Mouse (Mus musculus) MEL (cell line): ENCODE data around the gene Slc13a3.

Source experiments
- CHD1 ChIP-seq: IDR thresholded peaks from 2 replicates; pipeline ENCODE4 v1.6.1; 2012; ENCODE audit warnings: low read depth, mild to moderate bottlenecking, inconsistent platforms, low read length, improper control_type of control experiment
- CTCF ChIP-seq, 3 experiments: IDR thresholded peaks in 2 of 3; conservative IDR thresholded peaks in 1 of 3; 2 replicates each; pipeline ENCODE4 v1.5.1; 2011 to 2012; ENCODE audit warnings: low read length in 3 of 3, low read depth in 2 of 3, mild to moderate bottlenecking in 2 of 3, improper control_type of control experiment in 1 of 3, inconsistent platforms in 1 of 3, mixed read lengths in 1 of 3, moderate library complexity in 1 of 3; ENCODE audit not compliant: control insufficient read depth in 1 of 3, insufficient read depth in 1 of 3, poor library complexity in 1 of 3, severe bottlenecking in 1 of 3
- EP300 ChIP-seq, 2 experiments: IDR thresholded peaks; 2 replicates each; pipeline ENCODE4 v1.6.1; 2011; ENCODE audit warnings: improper control_type of control experiment in 2 of 2, low read length in 2 of 2, low read depth in 1 of 2, mild to moderate bottlenecking in 1 of 2
- ETS1 ChIP-seq: IDR thresholded peaks from 2 replicates; pipeline ENCODE4 v1.6.1; 2012; ENCODE audit warnings: low read depth, mild to moderate bottlenecking, inconsistent platforms, low read length, improper control_type of control experiment, moderate library complexity
- GATA1 ChIP-seq: IDR thresholded peaks from 2 replicates; pipeline ENCODE4 v1.6.1; 2011; ENCODE audit warnings: low read depth, low read length, improper control_type of control experiment
- HCFC1 ChIP-seq: IDR thresholded peaks from 2 replicates; pipeline ENCODE4 v1.6.1; 2012; ENCODE audit warnings: low read depth, mild to moderate bottlenecking, inconsistent platforms, low read length, improper control_type of control experiment, moderate library complexity
- NELFE ChIP-seq: IDR thresholded peaks from 2 replicates; pipeline ENCODE4 v1.6.1; 2011; ENCODE audit warnings: low read depth, low read length, improper control_type of control experiment
- POLR2A ChIP-seq, 2 experiments: IDR thresholded peaks; 2 replicates each; pipeline ENCODE4 v1.6.1; 2011 to 2012; ENCODE audit warnings: low read length in 2 of 2, mild to moderate bottlenecking in 2 of 2, control low read depth in 1 of 2, improper control_type of control experiment in 1 of 2, low read depth in 1 of 2, moderate library complexity in 1 of 2; ENCODE audit not compliant: control insufficient read depth in 1 of 2, insufficient read depth in 1 of 2, poor library complexity in 1 of 2
- SMC3 ChIP-seq: IDR thresholded peaks from 2 replicates; pipeline ENCODE4 v1.6.1; 2011; ENCODE audit warnings: low read depth, low read length, improper control_type of control experiment
- TAL1 ChIP-seq: IDR thresholded peaks from 2 replicates; pipeline ENCODE4 v1.6.1; 2012; ENCODE audit warnings: mild to moderate bottlenecking, inconsistent platforms, low read length, moderate library complexity, mixed read lengths

- TF ChIP-seq GATA1 (no peak), POLR2A (IDR thresholded peaks at IDR 0.05; ENCODE audit: control insufficient read depth in 1 of 2, insufficient read depth in 1 of 2, low read depth in 1 of 2, low read length in 2 of 2, poor library complexity in 1 of 2) (no peak), ETS1 (no peak), CTCF (IDR thresholded peaks at IDR 0.05 in 2 of 3, conservative IDR thresholded peaks at IDR 0.05 in 1 of 3; ENCODE audit: control insufficient read depth in 1 of 3, insufficient read depth in 1 of 3, low read depth in 2 of 3, low read length in 3 of 3, poor library complexity in 1 of 3, severe bottlenecking in 1 of 3) (peak; percentile 47 to 92 (median 90)), EP300 (IDR thresholded peaks at IDR 0.05; ENCODE audit: low read depth in 1 of 2, low read length in 2 of 2) (no peak), CHD1 (no peak), HCFC1 (no peak), SMC3 (peak; percentile 71), NELFE (no peak), TAL1 (no peak)
Measured at GRCm38 (mm10) chr2:165364334-165365091, 108.5 kb downstream of the Slc13a3 start.
